Mouse (Mus musculus) A20 (cell line): ENCODE results near the gene Majin.

Source experiments
- DNase-seq: peaks from one replicate; pipeline ENCODE4 v3.0.0-alpha.2; 2011; ENCODE audit warnings: low read depth, low spot score

Majin gene

DNA sequence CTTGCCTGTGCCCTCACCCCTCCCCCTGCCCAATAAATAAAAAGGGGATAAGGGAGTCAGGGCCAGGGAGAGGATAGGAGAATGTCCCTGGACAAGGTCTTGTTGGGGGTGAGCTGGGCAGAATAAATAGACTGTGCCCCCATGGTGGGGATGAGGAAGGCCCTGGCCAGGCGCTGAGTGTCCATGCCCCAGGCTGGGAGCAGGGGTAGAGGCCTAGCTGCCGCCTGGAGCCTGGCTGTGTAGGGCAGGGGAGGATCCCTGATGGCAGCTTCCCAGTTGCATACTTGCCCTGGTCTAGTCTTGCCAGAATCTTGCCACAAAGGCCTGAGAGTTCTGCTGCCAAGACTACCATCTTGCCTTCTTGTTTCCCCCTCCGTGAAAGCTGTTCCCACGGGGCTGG lies 43.7 kb downstream of the Majin start:
- no peak for DNase-seq

- DNase-seq, result no peak
These were observed 46.2 kb downstream of the Majin start for GRCm38 (mm10) chr19:6230411-6230810.

GRCm38 (mm10) chr19:6231036-6231435 lies 46.8 kb downstream of the Majin start:
- no peak for DNase-seq

DNA sequence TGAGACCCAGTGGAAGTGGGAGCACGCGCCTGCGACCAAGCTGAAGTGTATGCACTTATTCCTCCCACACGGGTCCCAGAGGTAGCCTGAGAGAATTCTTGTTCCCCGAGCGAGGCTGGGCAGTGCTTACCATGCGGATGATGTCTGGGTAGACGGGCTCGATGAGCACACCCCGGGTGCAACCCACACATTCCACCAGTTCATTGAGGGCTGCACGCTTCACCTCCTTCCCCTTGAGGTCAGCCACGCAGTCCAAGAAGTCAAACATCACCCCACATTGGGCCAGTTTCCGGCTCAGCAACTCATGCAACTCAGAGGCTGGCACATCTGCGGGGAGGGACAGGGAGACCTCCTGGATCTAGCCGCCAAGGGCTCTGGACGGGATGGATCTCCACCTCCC lies 49.5 kb downstream of the Majin start:
- no peak for DNase-seq

GRCm38 (mm10) chr19:6234337-6235083 lies 50.3 kb downstream of the Majin start:
- DNase-seq, result no peak

DNA sequence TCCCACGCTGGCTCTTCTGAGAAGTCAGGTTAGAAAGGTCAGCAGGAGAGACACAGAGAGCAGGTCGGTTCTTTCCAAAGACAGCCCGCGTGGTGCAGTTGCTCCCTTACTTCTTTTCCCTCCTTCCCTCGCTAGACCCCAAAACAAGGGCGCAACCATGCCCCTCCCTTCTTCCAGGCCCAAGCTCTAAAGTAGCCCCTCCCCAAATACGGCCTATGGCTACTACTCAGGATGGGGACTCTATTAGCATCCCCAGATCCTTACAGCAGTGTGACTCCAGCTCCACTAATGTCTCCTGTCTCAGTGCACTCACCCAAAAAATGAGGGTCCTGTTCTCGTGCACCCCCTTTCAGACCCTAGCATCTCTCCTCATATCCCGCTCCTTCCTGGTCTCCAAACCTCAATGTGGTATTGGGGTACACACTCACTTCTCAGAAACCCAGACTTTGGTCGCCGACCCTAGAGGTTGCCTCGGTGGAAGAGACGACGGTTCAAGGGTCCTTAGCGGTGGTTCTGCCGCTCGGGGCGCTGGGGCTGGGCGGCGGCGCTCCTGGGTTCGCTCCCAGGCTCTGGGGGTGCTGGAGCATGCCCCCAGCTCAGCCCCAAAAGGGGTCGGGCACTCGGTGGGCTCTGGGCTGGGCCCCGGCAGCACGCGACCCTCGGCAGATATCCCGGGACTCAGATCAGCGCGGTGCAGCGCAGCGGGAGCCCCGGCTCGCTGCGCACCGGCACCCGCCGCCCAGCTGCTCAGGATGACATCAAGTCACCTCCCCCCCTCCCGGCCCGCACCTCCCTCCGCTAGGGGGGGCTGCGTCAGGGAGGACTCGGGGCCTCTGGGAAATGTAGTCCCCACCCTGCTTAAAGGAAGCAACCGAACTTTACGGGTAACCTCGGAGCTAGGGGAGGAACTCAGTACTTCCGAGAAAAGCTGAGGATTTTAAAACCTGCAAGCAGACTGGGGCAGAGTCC lies 51.2 kb downstream of the Majin start, which contains the start of gene Ppp2r5b:
Gene Ppp2r5b (minus strand): TSS at position 789 of the 969 bp plus-strand sequence.
- peak; percentile 94 for DNase-seq

- peak; percentile 92 for DNase-seq
These were observed 51.9 kb downstream of the Majin start for GRCm38 (mm10) chr19:6236053-6236441.

DNA sequence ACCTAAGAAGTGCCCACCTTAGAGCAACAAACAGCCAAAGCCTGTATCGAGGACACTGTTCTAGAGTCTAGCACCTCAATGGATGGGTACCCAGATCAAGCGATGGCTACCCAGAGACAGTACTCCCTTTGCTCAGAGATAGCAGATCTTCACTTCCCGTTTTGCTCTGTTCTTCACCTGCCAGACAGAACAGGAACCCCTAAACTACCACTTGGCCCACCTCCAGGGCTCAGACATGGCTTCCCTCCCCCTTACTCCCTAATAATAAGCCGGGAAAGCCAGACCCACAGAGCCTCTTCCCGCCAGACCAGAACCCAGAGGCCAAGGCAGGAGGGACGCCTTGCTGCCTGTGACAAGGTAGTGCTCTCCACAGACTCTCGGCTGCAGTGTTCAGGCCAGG lies 52.7 kb downstream of the Majin start:
- peak; percentile 61 for DNase-seq

DNA sequence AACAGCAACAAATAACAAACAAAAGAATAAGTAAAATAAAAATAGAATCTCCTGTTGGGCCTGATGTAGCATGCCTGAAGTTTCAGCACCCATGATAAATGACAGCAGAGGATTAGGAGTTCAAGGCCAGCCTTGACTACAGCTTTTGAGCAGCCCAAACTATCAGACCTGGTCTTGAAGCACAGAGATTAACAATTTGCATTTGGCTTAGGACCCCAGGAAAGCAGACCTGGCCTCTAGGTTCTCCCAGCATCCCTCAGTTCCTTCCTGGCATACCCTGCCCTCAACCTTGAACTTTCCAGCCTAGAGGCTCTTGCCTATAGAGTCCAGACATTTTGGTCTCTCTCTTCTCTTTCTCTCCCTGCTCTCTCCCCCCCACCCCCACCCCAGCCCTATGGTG lies 54.6 kb downstream of the Majin start:
- no peak for DNase-seq

DNA sequence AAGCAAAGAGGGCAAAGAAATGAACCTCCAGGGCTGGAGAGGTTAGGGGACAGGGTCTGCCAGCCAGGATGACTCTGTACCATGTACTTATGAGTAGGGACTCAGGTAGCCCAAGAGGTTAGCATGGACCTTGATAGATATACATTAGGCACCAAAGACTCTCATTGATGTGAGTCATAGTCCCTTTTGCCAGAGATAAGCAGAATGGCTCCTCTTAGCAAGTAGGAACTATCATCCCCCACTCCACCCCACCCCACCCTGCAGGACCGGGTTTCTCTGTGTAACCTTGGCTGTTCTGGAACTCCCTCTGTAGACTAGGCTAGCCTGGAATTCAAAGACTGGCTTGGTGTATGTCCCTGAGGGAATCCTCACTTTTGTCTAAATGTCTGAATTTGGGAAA lies 55.9 kb downstream of the Majin start:
- no peak for DNase-seq

GRCm38 (mm10) chr19:6240725-6241124 lies 56.5 kb downstream of the Majin start:
- no peak for DNase-seq

GRCm38 (mm10) chr19:6241274-6242107 lies 57.3 kb downstream of the Majin start, which contains the start of gene Atg2a:
Atg2a (plus strand) TSS chr19:6241668.
- DNase-seq, result peak; percentile 99

- peak; percentile 85 for DNase-seq
These were observed 58.1 kb downstream of the Majin start for GRCm38 (mm10) chr19:6242281-6242680.

- no peak for DNase-seq
These were observed 59.0 kb downstream of the Majin start for GRCm38 (mm10) chr19:6243226-6243625.

GRCm38 (mm10) chr19:6245806-6246205 lies 61.6 kb downstream of the Majin start:
- DNase-seq, result no peak

GRCm38 (mm10) chr19:6247526-6248300 lies 63.5 kb downstream of the Majin start:
- DNase-seq, result no peak

GRCm38 (mm10) chr19:6253021-6253420 lies 68.8 kb downstream of the Majin start:
- DNase-seq, result no peak

DNA sequence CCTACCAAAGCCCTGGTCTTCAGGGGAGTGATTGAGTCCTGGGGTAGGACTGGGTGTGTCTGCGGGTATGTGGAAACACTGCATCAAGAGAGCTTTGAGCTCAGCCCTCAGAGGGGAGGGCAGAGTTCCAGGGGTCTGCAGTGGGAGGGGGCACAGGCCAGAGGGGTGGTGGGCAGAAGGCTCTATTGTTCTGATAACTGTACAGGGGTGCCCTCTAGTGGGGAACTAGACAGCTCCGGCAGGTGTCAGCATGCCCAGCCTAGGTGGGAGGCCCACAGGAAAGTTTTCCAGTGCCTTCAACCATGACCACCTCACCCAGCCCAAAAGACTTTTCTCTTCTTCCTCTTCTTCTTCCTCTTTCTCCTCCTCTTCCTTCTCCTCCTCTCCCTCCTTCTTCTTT lies 76.2 kb downstream of the Majin start:
- peak; percentile 52 for DNase-seq

DNA sequence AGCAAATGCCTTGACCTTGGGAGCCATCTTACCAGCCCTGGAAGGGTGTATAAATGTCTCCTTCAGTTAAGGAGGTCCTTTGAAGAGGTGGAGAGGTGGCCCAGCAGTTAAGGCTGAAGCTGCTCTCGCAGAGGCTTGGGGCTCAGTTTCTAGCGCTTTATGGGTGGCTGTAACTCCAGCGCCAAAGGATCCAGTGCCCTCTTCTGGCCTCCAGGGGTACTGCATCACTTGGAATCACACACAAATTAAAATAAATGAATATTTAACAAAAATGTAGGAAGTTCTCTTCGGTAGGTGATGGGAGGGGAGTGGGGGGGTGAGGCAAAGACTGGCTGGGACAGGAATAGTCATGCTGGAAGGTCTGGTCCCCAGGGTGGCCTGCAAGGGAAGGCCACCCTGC lies 76.8 kb downstream of the Majin start:
- no peak for DNase-seq

- no peak for DNase-seq
These were observed 77.2 kb downstream of the Majin start for GRCm38 (mm10) chr19:6261379-6261778.

DNA sequence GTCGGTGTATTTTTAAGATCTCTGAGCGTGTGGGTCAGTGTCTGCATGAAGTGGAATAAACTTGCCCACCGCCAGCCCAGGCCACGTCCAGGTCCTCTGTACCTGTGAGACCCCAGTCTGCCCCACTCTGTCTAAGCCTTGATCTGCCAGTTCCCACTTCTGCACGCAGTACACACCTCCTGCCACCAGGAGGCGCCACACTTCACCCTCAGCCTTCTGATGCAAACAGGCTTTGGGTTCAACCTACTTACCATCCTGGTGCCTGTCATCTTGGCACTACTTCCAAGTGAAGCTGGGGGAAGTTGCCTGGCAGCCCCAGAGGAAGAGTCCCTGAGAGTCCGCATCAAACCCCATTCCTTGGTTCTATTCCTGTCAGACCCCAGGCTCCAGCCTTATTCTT lies 78.0 kb downstream of the Majin start:
- DNase-seq, result peak; percentile 74
